Mouse (Mus musculus) kidney, postnatal 14 days (tissue): ENCODE measurements around the gene Aars2.
A peak's percentile ranks its signal among the peaks of the same experiment; 100 is the strongest.

ENCODE experiments used
- DNase-seq: peaks from one replicate; pipeline ENCODE4 v3.0.0; 2022; ENCODE audit warnings: mixed read lengths

The Aars2 gene

DNA sequence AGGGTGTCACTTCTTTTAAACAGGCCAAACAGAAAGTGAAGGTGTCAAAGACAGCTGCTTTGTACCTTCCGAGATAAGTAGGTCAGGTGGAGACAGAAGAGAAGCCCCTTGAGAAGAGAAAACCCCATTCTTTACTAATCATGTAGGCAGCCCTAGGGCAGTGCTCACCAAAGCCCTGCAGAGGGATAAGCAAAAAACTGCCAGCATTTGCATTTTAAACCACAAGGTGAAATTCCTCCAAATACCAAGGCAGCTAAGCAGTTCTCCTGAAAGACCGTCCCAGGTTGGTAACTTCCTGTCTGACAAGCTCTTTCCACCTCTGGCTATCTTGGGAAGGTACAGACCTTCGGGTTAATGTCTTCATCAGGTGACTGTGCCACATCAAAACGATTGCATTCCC, 4.3 kb upstream of the Aars2 start:
- no peak for DNase-seq

DNA sequence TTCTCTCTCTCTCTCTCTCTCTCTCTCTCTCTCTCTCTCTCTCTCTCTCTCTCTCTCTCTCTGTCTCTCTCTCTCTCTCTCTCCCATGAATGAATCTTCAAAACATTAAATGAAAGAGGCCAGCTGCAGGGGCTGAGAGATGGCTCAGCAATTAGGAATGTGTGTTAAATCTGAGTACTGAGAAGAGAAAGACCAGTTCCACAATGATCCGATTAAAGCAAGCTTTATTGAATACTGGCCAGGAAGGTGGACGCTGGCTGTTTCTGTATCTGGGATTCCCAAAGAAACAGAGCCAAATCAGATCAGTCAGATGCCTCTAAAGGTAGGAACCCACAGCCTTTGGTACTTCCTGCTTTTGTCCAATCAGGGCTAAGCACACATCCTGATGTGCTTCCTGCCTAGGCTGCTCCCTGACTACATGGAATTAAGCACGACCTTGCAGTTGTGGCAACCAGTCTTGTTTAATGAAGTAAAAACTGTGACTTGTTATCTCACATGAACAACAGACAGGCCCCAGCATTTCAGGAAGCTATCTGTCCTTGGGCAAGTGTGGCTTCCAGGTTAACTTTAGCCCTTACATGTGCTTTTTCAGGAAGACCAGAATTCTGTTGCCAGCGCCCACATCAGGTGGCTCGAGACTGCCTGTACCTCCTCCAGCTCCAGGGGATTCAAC, 3.2 kb upstream of the Aars2 start:
- no peak for DNase-seq

DNA sequence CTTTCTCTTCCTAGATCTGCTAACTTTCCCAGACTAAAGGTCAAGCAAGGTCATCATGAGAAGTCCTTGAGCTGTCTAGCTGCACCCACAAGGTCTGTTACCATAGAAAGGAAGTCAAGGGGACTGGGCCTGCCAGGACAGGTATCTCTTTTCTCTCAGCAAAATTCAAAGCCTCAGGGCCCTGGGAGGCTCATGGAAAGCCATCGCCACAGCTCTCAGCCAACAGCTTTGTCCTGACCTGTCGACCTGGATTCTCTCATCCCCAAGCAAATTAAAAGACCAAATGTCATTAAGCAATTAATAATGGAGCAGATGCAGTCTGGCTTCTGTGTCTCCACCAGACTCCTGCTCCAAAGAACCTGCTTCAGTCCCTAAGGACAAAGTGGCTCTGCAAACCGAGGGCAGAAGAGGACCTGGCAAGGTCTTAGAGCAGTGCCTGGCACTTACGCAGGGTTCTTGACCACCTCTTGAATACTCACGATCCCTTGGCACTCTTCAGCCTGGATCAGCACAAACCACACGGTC, 638 bp upstream of the Aars2 start:
- DNase-seq = no peak

DNA sequence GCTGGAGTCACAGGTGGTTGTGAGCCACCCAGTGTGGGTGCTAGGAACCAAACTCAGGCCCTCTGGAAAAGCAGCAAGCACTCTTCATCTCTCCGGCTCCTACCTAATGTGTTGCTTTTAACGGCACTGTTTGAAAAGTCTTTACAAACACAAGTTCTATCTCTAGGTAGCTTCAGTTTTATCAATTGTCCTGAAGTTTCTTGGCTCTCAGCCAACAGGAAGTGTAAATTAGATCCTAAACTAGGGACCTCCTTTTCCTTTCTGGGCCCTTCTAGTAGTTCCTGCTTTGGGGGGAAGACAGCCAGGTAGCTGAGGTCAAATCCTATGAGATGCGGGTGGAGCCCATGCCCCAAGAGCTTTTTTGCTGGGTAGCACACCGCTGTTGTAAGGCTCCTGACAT, 4.2 kb downstream of the Aars2 start:
- no peak for DNase-seq

DNA sequence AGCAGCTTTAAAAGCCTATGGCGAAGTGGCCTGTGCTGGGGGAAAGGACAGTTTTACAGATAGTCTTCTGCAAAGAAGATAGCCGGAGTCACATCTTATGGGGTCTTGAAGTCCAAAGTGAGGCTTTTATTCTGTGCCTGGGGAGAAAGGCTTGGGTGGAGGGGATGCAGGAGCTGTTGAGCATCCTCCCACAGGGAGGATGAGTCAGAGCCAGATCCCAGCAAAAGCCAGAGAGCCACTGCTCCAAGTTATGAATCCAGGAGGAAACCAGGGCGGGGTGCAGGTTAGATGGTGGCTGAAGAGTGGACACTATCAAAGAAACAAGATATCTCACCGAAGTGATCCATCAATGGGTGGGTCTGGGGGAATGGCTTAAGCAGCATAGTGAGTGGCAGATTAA, 5.1 kb downstream of the Aars2 start:
- no peak for DNase-seq

DNA sequence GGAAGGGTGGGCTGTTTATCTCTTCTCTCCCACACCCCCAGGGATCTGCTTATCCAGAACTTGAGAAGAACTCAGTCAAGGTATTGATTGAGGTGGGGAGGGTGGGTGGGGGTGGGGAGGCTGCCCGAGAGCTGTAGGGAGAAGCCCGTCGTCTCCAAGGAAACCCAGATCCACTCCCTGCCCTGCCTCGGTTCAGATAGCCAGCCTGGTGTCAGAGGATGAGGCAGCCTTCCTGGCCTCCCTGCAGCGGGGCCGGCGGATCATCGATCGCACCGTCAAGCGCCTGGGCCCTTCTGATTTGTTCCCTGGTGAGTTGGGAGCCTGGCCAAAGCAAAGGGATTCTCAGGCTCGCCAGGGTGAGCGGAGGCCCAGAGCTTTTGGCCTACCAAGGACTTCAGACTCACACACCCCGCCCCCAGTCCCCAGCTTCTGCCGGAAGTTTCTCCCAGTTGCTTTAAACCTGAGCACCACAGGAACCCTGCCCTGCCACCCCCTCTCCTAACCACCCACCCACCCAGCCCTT, 8.6 kb downstream of the Aars2 start:
- no peak for DNase-seq

DNA sequence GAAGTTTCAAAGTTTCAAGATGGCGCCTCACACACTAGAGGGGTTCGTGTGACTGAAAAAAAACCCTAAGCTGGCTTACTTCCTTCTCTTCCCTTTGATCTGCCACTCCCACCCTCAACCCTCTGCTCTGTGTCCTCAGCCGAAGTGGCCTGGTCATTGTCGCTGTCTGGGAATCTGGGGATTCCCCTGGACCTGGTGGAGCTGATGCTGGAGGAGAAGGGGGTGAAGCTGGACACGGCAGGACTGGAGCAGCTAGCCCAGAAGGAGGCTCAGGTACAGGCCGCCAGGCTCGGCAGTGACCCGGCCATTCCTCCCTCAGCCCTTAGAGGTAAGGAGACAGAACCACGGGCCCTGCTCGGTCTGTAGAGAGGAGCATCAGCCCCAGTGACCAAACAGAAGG, 9.2 kb downstream of the Aars2 start:
- DNase-seq = no peak

DNA sequence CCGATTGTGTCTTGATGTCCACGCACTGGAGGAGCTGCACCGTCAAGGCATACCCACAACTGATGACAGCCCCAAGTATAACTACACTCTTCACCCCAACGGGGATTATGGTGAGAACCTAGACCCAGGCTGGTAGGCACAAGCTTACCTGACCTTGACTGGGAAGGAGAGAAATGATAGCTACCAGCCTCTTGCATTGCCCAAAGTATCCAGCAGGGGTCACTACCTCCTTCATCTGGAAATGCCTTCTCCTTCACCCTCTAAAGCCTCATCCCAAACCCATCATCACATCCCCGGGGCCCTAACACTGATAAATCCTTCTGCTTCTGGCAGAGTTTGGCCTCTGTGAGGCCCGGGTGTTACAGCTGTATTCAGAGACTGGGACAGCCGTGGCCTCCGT, 9.8 kb downstream of the Aars2 start:
- peak; percentile 76 for DNase-seq

DNA sequence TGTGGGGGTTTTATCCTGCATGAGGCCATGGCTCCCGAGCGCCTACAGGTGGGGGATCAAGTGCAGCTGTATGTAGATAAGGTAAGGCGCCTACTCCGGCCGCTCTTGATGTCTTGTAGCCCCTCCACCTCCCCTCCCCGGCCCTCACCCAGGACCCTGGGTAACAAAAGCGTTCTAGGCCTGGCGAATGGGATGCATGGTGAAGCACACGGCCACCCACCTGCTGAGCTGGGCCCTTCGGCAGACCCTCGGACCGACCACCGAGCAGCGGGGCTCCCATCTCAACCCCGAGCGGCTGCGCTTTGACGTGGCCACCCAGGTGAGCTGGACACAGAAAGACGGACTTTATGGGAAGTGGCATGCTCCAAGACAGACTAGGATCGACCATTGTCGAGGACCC, 10.5 kb downstream of the Aars2 start:
- DNase-seq = no peak

DNA sequence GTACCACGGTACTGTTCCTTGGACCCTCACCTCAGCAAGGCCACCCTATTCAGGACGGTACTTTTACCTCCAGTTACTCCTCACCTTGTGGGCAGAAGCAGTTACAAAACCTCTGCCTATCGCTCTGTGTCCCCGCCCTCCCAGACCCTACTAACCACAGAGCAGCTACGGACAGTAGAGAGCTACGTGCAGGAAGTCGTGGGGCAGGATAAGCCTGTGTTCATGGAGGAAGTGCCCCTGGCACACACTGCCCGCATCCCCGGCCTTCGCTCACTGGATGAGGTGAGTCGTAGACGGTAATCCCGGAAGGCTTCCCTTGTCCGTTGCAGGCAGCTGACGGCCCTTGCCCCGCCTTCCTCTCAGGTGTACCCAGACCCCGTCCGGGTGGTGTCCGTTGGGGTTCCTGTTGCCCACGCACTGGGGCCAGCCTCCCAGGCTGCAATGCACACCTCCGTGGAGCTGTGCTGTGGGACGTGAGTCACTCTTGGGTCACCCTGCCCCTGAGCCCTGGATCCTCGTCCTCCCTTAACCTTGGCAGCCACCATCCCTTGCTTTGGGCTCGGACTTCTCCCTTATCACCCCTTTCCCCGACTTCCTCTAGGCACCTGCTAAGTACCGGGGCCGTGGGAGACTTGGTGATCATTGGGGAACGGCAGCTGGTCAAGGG, 11.0 kb downstream of the Aars2 start:
- no peak for DNase-seq

DNA sequence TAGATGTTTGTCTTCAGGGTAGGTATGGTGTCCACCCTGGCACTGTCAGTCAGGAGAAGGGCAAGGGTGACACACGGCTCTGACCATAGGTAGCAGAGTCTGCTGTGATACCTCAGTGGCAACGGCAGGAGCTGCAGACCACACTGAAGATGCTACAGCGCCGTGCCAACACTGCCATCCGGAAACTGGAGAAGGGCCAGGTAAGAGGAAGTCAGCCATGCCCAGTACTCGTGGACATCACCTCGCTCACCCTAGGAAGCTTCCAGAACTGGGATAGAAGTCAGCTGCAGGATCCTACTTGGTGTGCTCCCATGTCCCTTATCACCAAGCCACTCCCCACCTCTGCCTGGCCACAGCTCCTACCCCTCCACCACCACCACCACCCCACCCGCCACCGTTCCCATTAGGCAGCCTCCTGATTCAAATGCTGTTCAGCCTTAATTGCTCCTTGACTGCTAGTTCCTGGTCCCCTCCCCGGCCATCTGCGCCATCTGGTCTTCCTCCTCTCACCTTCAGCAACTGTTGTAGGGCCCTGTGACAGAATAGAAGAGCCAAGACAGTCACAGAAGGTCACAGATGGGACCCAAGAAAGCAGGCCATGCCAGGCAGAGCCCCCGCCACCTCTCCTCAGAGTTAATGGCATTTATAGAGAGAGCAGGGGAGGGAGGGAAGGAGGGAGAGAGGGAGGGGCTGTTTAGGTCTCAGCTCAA, 12.3 kb downstream of the Aars2 start:
- no peak for DNase-seq

DNA sequence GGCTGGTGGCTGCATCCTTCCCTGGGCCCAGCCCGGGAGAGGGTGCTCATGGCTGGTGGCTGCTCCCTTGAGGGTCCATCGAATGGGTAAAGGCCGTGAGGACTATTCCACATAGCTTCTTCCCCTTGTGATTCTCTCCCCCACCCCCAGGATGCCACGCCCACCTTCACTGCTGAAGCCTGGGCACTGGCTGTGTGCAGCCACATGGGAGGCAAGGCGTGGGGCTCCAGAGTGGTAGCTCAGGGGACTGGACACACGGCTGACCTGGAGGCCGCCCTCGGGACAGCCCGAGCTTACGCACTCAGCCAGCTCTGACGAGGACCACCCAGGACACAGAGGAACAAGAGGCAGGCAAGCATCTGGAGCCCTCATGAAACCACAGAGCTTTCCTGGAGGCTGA, 13.5 kb downstream of the Aars2 start:
- no peak for DNase-seq

DNA sequence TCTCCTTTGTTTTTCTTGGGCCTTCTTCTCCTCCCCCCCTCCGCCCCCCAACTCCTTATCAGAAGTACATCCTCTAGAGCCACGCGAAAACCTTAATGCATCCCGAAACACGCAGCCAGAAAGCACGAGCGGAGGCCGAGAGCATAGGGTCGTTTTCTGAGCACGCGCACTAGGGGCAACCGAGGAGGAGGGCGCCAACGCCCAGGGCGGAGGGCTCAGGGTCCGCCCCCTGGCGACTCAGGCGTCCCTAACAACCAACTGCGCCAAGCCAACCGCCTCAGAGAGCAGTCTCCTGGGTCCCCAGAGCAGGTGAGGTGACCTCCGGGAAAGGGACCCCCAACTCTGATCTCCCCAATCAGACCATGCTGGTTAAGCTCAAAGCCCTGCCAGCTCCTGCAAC, 16.6 kb downstream of the Aars2 start, which contains the start of gene Tcte1:
Tcte1 (plus strand) TSS at position 172 of the 400 bp plus-strand sequence.
- DNase-seq = no peak

DNA sequence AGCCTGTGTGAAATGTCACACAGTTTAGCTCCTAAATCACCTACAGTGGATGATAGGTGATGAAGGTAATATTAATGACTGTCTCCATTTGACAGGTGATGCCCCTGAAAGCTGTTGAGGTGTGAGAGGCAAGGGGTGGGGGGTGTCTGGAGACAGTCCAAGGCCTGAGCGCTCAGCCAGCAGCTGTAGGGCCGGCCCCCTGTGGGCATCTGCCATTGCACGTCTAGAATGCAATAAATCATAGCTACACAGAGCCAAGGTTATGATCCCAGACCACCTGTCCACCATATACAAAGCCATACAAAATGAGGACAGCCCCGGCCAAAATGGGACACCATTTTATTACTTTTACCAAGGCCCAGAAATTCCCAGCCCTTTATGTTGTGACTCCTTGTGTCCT, 18.3 kb downstream of the Aars2 start:
- no peak for DNase-seq

DNA sequence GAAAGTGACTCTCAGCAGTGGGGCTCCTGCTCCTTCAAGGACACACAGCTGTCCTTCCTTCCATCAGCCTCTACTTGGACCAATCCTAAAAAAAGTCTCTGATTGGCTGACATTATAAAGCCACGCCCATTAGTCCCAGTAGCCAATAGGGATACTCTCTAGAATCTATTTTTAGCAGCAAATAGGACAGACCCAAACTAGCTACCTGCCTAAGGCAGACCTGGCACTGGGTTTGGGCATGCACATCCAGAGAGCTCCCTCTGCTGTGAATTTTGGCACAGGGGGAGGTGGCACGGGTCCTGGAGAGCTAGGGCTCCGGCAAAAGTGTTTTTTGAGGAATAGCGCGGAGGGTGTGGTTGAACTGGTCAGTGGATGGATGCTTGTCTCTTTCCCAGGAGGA, 19.9 kb downstream of the Aars2 start:
- peak; percentile 39 for DNase-seq

DNA sequence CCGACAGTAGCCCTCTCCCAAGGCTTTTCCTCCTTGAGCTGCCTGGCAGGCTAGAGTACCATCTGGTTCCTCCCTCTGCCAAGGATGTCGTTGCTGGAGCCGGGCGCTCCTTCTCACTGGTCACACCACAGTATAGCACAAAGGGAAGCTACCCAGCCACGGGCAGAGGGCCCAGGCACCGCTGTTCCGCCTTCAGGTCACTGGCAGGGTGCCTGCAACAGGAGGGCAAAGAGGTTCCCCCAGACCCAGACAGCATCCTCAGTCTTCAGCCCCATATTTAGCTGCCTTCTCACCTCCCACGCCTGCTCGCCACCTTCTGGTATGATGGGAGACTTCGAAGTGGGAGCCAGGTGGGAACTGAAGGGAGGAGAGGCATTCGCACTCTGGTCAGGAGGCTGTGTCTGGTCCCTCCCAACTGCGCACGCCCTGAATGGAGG, 23.7 kb downstream of the Aars2 start:
- no peak for DNase-seq

DNA sequence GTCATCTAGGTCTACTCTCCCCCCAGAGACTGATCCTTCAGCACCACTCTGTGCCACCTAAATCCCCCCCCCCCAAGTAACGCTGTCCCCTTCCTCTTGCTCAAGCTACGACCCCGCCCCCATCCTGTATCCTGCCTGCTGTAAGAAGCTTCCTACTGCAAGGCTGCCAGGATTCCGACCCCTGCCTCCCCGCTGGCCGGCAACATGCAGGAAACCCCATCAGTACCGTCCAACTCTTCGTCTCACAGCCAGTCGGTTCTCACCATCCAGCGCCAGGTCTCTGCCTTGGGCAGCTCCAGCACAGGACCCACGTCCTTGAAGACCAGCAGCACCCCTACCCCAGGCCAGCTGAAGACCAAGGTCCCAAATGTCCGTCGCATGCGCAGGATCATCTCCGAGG, 26.3 kb downstream of the Aars2 start:
- no peak for DNase-seq

DNA sequence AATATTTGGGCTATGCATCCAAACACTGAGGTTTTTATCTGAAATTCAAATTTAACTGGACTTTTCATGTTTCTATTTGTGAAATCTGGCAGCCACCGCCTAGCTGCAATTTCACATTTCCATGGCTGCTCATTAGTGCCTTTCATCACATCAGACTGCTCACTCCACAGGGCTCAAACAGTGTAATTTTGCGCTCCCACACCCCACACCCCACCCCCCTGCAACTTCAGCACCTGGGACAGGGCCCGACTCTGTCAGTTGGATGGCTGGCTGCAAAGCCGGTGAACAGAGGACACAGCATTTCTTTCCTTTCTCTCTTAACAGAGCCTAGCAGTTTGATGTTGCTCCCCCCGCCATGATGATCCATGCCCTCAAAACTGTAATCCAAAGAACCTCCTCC, 29.6 kb downstream of the Aars2 start:
- DNase-seq = no peak

DNA sequence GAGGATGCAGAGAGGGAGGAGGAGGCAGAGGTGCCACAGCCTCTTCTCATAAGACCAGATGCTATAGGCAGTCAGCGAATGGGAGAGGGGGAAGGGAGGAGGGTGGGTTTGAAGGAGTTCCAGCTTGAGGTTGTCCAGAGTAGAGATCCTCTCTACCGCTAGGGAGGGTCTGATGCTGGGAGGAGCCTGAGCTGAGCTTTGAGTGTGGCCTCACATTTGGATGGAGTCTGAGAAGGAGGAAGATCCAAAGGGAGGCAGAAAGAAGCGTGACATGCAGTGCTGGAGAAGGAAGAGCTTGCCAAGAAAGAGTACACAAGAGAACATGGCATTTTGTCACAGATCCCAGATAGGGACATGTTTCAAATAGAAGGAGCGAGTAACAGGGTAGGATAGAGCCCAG, 31.8 kb downstream of the Aars2 start:
- DNase-seq = no peak

DNA sequence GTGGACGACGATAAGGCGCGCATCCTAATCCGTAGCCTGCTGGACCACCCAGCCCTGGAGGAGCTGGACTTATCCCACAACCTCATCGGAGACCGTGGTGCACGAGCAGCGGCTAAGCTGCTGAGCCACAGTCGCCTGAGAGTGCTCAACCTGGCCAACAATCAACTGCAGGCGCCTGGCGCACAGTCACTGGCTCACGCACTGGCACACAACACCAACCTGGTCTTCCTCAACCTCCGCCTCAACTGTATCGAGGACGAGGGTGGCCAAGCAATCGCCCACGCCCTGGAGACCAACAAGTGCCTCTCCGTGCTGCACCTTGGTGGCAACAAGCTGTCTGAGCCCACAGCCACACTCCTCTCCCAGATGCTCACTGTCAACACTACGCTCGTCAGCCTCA, 33.0 kb downstream of the Aars2 start:
- no peak for DNase-seq

DNA sequence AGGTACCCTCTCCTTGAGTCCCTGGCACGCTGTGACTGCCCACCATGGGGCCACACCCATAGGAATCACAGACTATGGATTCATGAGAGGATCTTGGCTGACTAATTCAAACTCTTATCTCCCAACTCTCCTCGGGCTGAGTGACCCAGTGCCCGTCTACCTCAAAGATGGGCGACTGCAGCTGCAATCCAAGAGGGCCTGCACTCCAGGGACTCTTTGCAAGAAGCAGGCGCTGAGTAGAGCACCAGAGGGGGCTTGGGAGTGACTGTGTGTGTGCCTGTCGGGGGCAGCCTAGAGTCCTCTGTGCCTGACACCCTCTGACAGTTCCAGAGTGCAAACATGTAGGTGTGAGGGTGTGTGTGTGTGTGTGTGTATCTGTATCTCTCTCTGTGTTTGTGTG, 35.5 kb downstream of the Aars2 start:
- no peak for DNase-seq

DNA sequence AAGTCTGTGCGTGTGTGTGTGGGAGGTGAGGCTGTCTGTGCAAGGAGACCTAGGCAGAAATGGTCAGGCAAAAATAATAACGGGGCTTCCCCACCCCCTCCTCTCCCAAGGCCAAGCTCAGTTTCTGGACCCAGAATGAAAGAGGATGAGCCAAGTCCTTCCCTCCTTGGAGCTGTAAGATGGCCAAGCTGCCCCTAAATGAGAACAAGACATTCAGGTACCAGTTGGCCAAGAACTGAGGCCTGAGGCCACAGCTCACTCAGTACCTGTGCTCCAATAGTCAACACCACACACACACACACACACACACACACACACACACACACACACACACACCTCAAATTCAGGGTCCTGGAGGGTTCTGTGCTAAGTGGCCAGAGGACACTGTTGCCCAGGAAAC, 36.1 kb downstream of the Aars2 start:
- no peak for DNase-seq

DNA sequence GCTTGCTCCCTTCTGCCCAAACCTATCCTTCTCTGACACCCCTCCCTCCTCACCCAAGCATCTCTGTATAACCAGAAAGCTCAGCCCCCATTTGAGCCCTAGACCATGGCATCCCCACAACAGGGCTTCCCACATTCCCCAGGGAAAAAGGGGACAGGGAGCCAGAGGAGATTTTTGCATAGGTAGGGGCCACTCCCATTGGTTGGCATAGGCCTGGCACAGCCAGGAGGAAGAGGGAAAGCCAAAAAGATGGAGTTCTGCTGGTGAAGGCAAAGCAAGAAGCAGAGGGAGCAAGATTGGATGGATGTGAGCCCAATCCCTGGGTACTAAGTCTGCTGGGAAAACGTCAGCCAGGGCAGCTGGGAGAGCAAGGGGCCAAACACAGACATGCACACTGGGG, 36.5 kb downstream of the Aars2 start:
- DNase-seq = no peak
